Mouse (Mus musculus): ENCODE data around the gene Gpc3. TPM values are rescaled to one million over a fixed set of nuclear protein-coding genes. Genes with fewer than 3 reads are reported as not detected.
A peak's percentile ranks its signal among the peaks of the same experiment; 100 is the strongest.

The Gpc3 gene
- polyA plus RNA-seq, 1 experiment = 2.8 TPM

- TF ChIP-seq POLR2A (IDR thresholded peaks at IDR 0.05; ENCODE audit: borderline replicate concordance, insufficient read depth, low read length) (no peak), CTCF (IDR thresholded peaks at IDR 0.05; ENCODE audit: borderline replicate concordance, insufficient read depth, low read depth, low read length) (no peak)
- DNase-seq = no peak
- H3K4me3 ChIP-seq (replicated peaks; ENCODE audit: insufficient read depth, low read depth, low read length) = no peak overlapping the region
- H3K4me1 ChIP-seq (ENCODE audit: control insufficient read depth, insufficient read depth, low read length) = no peaks in the 10 kb centered on the region
- H3K27ac ChIP-seq (ENCODE audit: insufficient read depth, low read length) = no peak overlapping the region
- H3K27me3 ChIP-seq (ENCODE audit: control insufficient read depth, insufficient read depth, low read length) = no peaks in the 10 kb centered on the region
These were observed 23.7 kb upstream of the Gpc3 start for GRCm38 (mm10) chrX:52637419-52637818.

GRCm38 (mm10) chrX:52633976-52634375 is 20.2 kb upstream of the Gpc3 start:
- TF ChIP-seq POLR2A (IDR thresholded peaks at IDR 0.05; ENCODE audit: borderline replicate concordance, insufficient read depth, low read length) (no peak), CTCF (IDR thresholded peaks at IDR 0.05; ENCODE audit: borderline replicate concordance, insufficient read depth, low read depth, low read length) (no peak)
- WGBS = 91% methylated on average over 6 of the region's 6 CpGs
- DNase-seq = no peak

GRCm38 (mm10) chrX:52632688-52633324 is 19.1 kb upstream of the Gpc3 start:
- TF ChIP-seq CTCF (IDR thresholded peaks at IDR 0.05; ENCODE audit: borderline replicate concordance, insufficient read depth, low read depth, low read length) = no peak
- no peak for TF ChIP-seq POLR2A (IDR thresholded peaks at IDR 0.05; ENCODE audit: borderline replicate concordance, insufficient read depth, low read length)
- no peaks in the 10 kb centered on the region for H3K4me1 ChIP-seq (ENCODE audit: control insufficient read depth, insufficient read depth, low read length)
- no peak overlapping the region for H3K4me3 ChIP-seq (replicated peaks; ENCODE audit: insufficient read depth, low read depth, low read length)
- 39% methylated on average over 7 of the region's 7 CpGs for WGBS
- no peak overlapping the region for H3K27ac ChIP-seq (ENCODE audit: insufficient read depth, low read length)
- no peaks in the 10 kb centered on the region for H3K27me3 ChIP-seq (ENCODE audit: control insufficient read depth, insufficient read depth, low read length)
- DNase-seq = no peak

More at GRCm38 (mm10) chrX:52633976-52634375, 20.2 kb upstream of the Gpc3 start:
- no peaks in the 10 kb centered on the region for H3K27me3 ChIP-seq (ENCODE audit: control insufficient read depth, insufficient read depth, low read length)
- no peak overlapping the region for H3K27ac ChIP-seq (ENCODE audit: insufficient read depth, low read length)
- H3K4me1 ChIP-seq (ENCODE audit: control insufficient read depth, insufficient read depth, low read length) = no peaks in the 10 kb centered on the region
- no peak overlapping the region for H3K4me3 ChIP-seq (replicated peaks; ENCODE audit: insufficient read depth, low read depth, low read length)

- 63% methylated on average over 5 of the region's 6 CpGs for WGBS
- TF ChIP-seq POLR2A (IDR thresholded peaks at IDR 0.05; ENCODE audit: borderline replicate concordance, insufficient read depth, low read length) = no peak
- no peak for TF ChIP-seq CTCF (IDR thresholded peaks at IDR 0.05; ENCODE audit: borderline replicate concordance, insufficient read depth, low read depth, low read length)
- H3K27ac ChIP-seq (ENCODE audit: insufficient read depth, low read length) = no peak overlapping the region
- H3K4me1 ChIP-seq (ENCODE audit: control insufficient read depth, insufficient read depth, low read length) = no peaks in the 10 kb centered on the region
- no peaks in the 10 kb centered on the region for H3K27me3 ChIP-seq (ENCODE audit: control insufficient read depth, insufficient read depth, low read length)
- no peak overlapping the region for H3K4me3 ChIP-seq (replicated peaks; ENCODE audit: insufficient read depth, low read depth, low read length)
- no peak for DNase-seq
These were observed 13.4 kb upstream of the Gpc3 start for GRCm38 (mm10) chrX:52626963-52627716.

- no peaks in the 10 kb centered on the region for H3K4me1 ChIP-seq (ENCODE audit: control insufficient read depth, insufficient read depth, low read length)
- no peak overlapping the region for H3K27ac ChIP-seq (ENCODE audit: insufficient read depth, low read length)
- 73% methylated on average over 3 of the region's 3 CpGs for WGBS
- H3K4me3 ChIP-seq (replicated peaks; ENCODE audit: insufficient read depth, low read depth, low read length) = no peak overlapping the region
- no peak for TF ChIP-seq CTCF (IDR thresholded peaks at IDR 0.05; ENCODE audit: borderline replicate concordance, insufficient read depth, low read depth, low read length)
- no peak for TF ChIP-seq POLR2A (IDR thresholded peaks at IDR 0.05; ENCODE audit: borderline replicate concordance, insufficient read depth, low read length)
- no peaks in the 10 kb centered on the region; the same call in 1 of the 2 replicates for H3K27me3 ChIP-seq (ENCODE audit: control insufficient read depth, insufficient read depth, low read length)
- no peak for DNase-seq
These were observed 4.1 kb upstream of the Gpc3 start for GRCm38 (mm10) chrX:52617813-52618212.

- Histone ChIP-seq H3K4me1 (ENCODE audit: control insufficient read depth, insufficient read depth, low read length) (no peaks in the 10 kb centered on the region), H3K4me3 (replicated peaks; ENCODE audit: insufficient read depth, low read depth, low read length) (no peak overlapping the region)
These were observed 2.4 kb upstream of the Gpc3 start for GRCm38 (mm10) chrX:52616152-52616551.

GRCm38 (mm10) chrX:52614031-52614381 is 256 bp upstream of the Gpc3 start:
- TF ChIP-seq POLR2A (IDR thresholded peaks at IDR 0.05; ENCODE audit: borderline replicate concordance, insufficient read depth, low read length) = no peak
- TF ChIP-seq CTCF (IDR thresholded peaks at IDR 0.05; ENCODE audit: borderline replicate concordance, insufficient read depth, low read depth, low read length) = no peak
- no peak overlapping the region for H3K27ac ChIP-seq (ENCODE audit: insufficient read depth, low read length)
- 15% methylated on average over 22 of the region's 23 CpGs for WGBS
- peak overlapping the region; percentile 51 for H3K4me3 ChIP-seq (replicated peaks; ENCODE audit: insufficient read depth, low read depth, low read length)
- H3K4me1 ChIP-seq (ENCODE audit: control insufficient read depth, insufficient read depth, low read length) = no peaks in the 10 kb centered on the region
- DNase-seq = peak; percentile 1 to 12
- H3K27me3 ChIP-seq (ENCODE audit: control insufficient read depth, insufficient read depth, low read length) = no peaks in the 10 kb centered on the region; the same call in 1 of the 2 replicates

More at GRCm38 (mm10) chrX:52616152-52616551, 2.4 kb upstream of the Gpc3 start:
- DNase-seq = no peak
- TF ChIP-seq CTCF (IDR thresholded peaks at IDR 0.05; ENCODE audit: borderline replicate concordance, insufficient read depth, low read depth, low read length) (no peak), POLR2A (IDR thresholded peaks at IDR 0.05; ENCODE audit: borderline replicate concordance, insufficient read depth, low read length) (no peak)
- Histone ChIP-seq H3K27ac (ENCODE audit: insufficient read depth, low read length) (no peak overlapping the region), H3K27me3 (ENCODE audit: control insufficient read depth, insufficient read depth, low read length) (no peaks in the 10 kb centered on the region; the same call in 1 of the 2 replicates)
- WGBS = 87% methylated on average over 5 of the region's 5 CpGs

- Histone ChIP-seq H3K4me1 (ENCODE audit: control insufficient read depth, insufficient read depth, low read length) (no peaks in the 10 kb centered on the region), H3K27me3 (ENCODE audit: control insufficient read depth, insufficient read depth, low read length) (no peaks in the 10 kb centered on the region; the same call in 1 of the 2 replicates), H3K27ac (ENCODE audit: insufficient read depth, low read length) (no peak overlapping the region), H3K4me3 (replicated peaks; ENCODE audit: insufficient read depth, low read depth, low read length) (no peak overlapping the region)
- 12% methylated on average over 12 of the region's 12 CpGs for WGBS
- no peak for DNase-seq
- TF ChIP-seq POLR2A (IDR thresholded peaks at IDR 0.05; ENCODE audit: borderline replicate concordance, insufficient read depth, low read length) (no peak), CTCF (IDR thresholded peaks at IDR 0.05; ENCODE audit: borderline replicate concordance, insufficient read depth, low read depth, low read length) (no peak)
These were observed 944 bp downstream of the Gpc3 start for GRCm38 (mm10) chrX:52612806-52613205.

Measured in cerebellum, adult 2 months (tissue).